Mouse (Mus musculus): Measurements from ENCODE around the gene Cog3. TPM values are rescaled to one million over a fixed set of nuclear protein-coding genes. Genes with fewer than 3 reads are reported as not detected.
A peak's percentile ranks its signal among the peaks of the same experiment; 100 is the strongest.

Cog3 gene
- polyA plus RNA-seq, 1 experiment from 2014 or later = 19.2 TPM

GRCm38 (mm10) chr14:75751040-75751439, 3.3 kb downstream of the Cog3 start:
- Histone ChIP-seq H3K27ac (replicated peaks) (no peak overlapping the region), H3K4me1 (peaks cover 31% of the 10 kb centered on the region), H3K36me3 (peaks cover 12% of the 10 kb centered on the region), H3K27me3 (ENCODE audit: low read depth, poor library complexity, severe bottlenecking) (peaks cover 3% of the 10 kb centered on the region; the same call in 1 of the 2 replicates), H3K4me3 (no peak overlapping the region), H3K9me3 (replicated peaks) (no peaks in the 10 kb centered on the region)
- WGBS = 86% methylated on average over 4 of the region's 4 CpGs
- no peak for DNase-seq (ENCODE audit: low spot score)

DNA sequence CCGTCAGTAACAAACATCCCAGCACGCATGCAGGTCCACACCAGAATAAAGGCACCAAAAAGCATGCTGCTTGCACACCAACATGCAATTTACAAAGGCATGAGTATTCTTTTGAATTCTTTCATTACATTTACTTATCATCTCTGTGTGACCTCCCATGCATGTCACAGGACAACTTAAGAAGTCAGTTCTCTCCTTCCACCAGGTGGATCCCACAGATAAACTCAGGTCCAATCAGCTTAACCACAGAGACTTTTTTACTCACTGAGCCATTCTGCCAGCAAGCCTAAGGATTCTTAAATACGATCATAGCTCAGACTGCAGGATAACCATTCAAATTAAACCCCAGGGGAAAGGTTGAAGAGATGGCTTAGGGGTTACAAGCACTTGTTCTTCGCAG, 5.2 kb downstream of the Cog3 start:
- no peaks in the 10 kb centered on the region for H3K9me3 ChIP-seq (replicated peaks)
- H3K27me3 ChIP-seq (ENCODE audit: low read depth, poor library complexity, severe bottlenecking) = no peaks in the 10 kb centered on the region
- WGBS = 93% methylated on average over 4 of the region's 4 CpGs
- H3K4me3 ChIP-seq = no peak overlapping the region
- H3K36me3 ChIP-seq = peaks cover 26% of the 10 kb centered on the region
- H3K27ac ChIP-seq (replicated peaks) = no peak overlapping the region
- DNase-seq (ENCODE audit: low spot score) = no peak
- peaks cover 31% of the 10 kb centered on the region for H3K4me1 ChIP-seq

DNA sequence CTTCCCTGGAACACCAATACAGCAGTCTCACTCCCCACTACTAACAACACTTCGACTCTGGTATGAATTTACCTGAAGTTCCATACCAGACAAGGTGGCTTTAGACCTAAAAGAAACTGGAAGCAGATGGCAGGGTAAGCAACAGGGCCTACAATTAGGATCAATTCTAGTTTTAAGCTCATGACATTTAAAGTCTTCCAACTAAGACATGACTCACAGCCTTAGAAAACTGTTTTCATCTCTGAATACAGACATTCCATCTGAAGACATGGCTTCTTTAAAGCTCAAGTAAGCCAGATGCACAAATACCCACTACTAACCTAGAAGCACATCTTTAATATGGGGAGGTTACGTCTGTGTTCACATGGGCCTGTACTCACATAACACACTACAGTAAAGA, 6.4 kb downstream of the Cog3 start:
- Histone ChIP-seq H3K36me3 (peaks cover 29% of the 10 kb centered on the region), H3K4me1 (peaks cover 20% of the 10 kb centered on the region), H3K27me3 (ENCODE audit: low read depth, poor library complexity, severe bottlenecking) (no peaks in the 10 kb centered on the region), H3K4me3 (no peak overlapping the region), H3K27ac (replicated peaks) (no peak overlapping the region), H3K9me3 (replicated peaks) (no peaks in the 10 kb centered on the region)
- WGBS = 90% methylated on average over 2 of the region's 2 CpGs
- no peak for DNase-seq (ENCODE audit: low spot score)

DNA sequence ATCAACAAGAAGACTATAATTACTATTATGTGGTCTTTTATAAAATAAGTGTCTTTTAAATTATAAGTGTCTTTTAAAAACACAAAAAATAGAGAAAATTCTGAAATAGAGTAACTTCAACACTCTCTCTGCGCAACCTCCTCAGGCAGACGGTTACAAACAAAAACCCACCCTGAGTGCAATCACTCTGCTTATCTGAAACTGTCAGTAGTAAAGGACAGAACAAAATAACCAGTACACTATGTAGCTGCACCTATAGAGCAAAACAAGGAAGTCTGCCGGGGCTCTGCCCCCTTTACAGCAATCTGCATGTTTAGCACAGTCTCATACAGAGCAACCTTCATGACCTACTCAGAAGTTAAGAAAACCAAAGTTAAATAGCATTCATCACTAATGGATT, 12.4 kb downstream of the Cog3 start:
- H3K9me3 ChIP-seq (replicated peaks) = no peaks in the 10 kb centered on the region
- DNase-seq (ENCODE audit: low spot score) = no peak
- no peak overlapping the region for H3K4me3 ChIP-seq
- WGBS = 92% methylated on average over 3 of the region's 3 CpGs
- H3K27me3 ChIP-seq (ENCODE audit: low read depth, poor library complexity, severe bottlenecking) = no peaks in the 10 kb centered on the region
- no peak overlapping the region for H3K27ac ChIP-seq (replicated peaks)
- H3K36me3 ChIP-seq = peaks cover 71% of the 10 kb centered on the region
- no peaks in the 10 kb centered on the region for H3K4me1 ChIP-seq

GRCm38 (mm10) chr14:75735597-75735996, 18.7 kb downstream of the Cog3 start:
- H3K4me3 ChIP-seq = no peak overlapping the region
- WGBS = 91% methylated on average over 3 of the region's 3 CpGs
- H3K4me1 ChIP-seq = no peaks in the 10 kb centered on the region
- H3K27ac ChIP-seq (replicated peaks) = no peak overlapping the region
- H3K36me3 ChIP-seq = peaks cover 95% of the 10 kb centered on the region
- H3K9me3 ChIP-seq (replicated peaks) = no peaks in the 10 kb centered on the region
- H3K27me3 ChIP-seq (ENCODE audit: low read depth, poor library complexity, severe bottlenecking) = no peaks in the 10 kb centered on the region
- DNase-seq (ENCODE audit: low spot score) = no peak

DNA sequence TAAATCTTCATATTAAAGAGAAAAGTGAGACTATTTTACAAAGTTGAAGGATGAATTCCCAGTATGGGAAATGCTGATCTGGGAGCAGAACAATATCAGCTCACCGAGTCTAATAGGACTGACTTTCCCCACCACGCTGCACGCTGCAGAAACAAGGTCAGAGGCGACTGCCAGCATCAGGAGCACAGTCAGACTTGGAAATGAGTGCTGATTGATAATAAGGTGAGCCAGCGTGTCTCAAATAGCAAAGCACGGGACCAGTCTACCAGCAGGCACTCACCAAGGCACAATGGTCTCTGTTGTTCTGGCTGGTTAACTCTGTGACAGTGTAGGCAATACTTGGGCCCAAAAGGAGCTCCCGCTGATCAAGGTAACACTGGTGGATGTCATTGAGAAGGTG, 21.7 kb downstream of the Cog3 start:
- no peak for DNase-seq (ENCODE audit: low spot score)
- WGBS = 94% methylated on average over 7 of the region's 7 CpGs
- H3K27ac ChIP-seq (replicated peaks) = no peak overlapping the region
- no peaks in the 10 kb centered on the region for H3K27me3 ChIP-seq (ENCODE audit: low read depth, poor library complexity, severe bottlenecking)
- H3K36me3 ChIP-seq = peaks cover 99% of the 10 kb centered on the region
- no peaks in the 10 kb centered on the region for H3K4me1 ChIP-seq
- H3K9me3 ChIP-seq (replicated peaks) = no peaks in the 10 kb centered on the region
- no peak overlapping the region for H3K4me3 ChIP-seq

DNA sequence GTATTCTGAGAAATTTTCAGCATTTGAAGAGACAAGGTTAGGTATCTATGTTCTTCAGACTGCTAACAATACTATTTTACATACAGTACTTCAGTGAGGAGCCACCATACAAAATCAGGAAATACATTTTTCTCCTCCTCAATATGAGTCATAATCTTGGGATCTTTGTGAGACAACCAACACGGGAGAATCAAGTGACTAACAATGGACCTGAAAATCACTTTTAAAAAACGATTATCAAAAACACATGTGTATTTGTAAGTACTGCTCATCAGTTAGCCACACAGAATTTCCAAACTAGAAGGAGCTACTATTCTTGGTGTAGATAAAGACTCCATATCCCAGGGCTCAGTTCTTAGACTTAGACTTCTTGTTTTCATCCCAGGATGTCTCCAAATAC, 23.0 kb downstream of the Cog3 start:
- no peak overlapping the region for H3K27ac ChIP-seq (replicated peaks)
- H3K36me3 ChIP-seq = peaks cover 99% of the 10 kb centered on the region
- WGBS = 91% methylated on average over 2 of the region's 2 CpGs
- no peaks in the 10 kb centered on the region for H3K4me1 ChIP-seq
- H3K27me3 ChIP-seq (ENCODE audit: low read depth, poor library complexity, severe bottlenecking) = no peaks in the 10 kb centered on the region
- H3K9me3 ChIP-seq (replicated peaks) = no peaks in the 10 kb centered on the region
- H3K4me3 ChIP-seq = no peak overlapping the region
- no peak for DNase-seq (ENCODE audit: low spot score)

GRCm38 (mm10) chr14:75728111-75728510, 26.2 kb downstream of the Cog3 start:
- H3K9me3 ChIP-seq (replicated peaks) = no peaks in the 10 kb centered on the region
- no peaks in the 10 kb centered on the region for H3K4me1 ChIP-seq
- DNase-seq (ENCODE audit: low spot score) = no peak
- peaks cover 91% of the 10 kb centered on the region for H3K36me3 ChIP-seq
- H3K27me3 ChIP-seq (ENCODE audit: low read depth, poor library complexity, severe bottlenecking) = no peaks in the 10 kb centered on the region
- no peak overlapping the region for H3K4me3 ChIP-seq
- H3K27ac ChIP-seq (replicated peaks) = no peak overlapping the region
- 92% methylated on average over 5 of the region's 5 CpGs for WGBS

DNA sequence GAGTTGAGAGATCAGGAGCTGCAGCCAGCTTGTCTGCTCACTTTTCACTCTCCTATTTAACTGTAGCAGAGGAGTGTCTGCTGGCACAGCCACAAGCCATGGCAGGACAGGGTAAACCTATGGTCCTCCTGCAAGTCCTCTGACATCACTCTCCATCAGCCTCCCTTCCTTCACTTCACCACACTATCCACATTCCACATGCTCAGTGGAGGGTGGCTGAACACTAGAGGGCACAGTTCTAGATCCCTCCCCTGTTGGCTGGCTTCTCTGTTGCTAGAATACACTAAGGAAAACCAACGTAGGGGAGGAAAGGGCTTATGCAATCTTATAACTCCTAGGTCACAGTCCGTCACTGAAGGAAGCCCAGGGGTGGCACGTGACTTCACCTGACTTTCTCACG, 27.3 kb downstream of the Cog3 start:
- Histone ChIP-seq H3K27ac (replicated peaks) (no peak overlapping the region), H3K27me3 (ENCODE audit: low read depth, poor library complexity, severe bottlenecking) (no peaks in the 10 kb centered on the region), H3K36me3 (peaks cover 86% of the 10 kb centered on the region), H3K4me3 (no peak overlapping the region), H3K4me1 (no peaks in the 10 kb centered on the region), H3K9me3 (replicated peaks) (no peaks in the 10 kb centered on the region)
- 87% methylated on average over 4 of the region's 4 CpGs for WGBS
- DNase-seq (ENCODE audit: low spot score) = no peak

GRCm38 (mm10) chr14:75722816-75723215, 31.5 kb downstream of the Cog3 start:
- no peaks in the 10 kb centered on the region for H3K4me1 ChIP-seq
- no peak for DNase-seq (ENCODE audit: low spot score)
- H3K4me3 ChIP-seq = no peak overlapping the region
- H3K9me3 ChIP-seq (replicated peaks) = no peaks in the 10 kb centered on the region
- H3K27ac ChIP-seq (replicated peaks) = no peak overlapping the region
- peaks cover 85% of the 10 kb centered on the region for H3K36me3 ChIP-seq
- H3K27me3 ChIP-seq (ENCODE audit: low read depth, poor library complexity, severe bottlenecking) = no peaks in the 10 kb centered on the region
- WGBS = 98% methylated on average over 2 of the region's 2 CpGs

DNA sequence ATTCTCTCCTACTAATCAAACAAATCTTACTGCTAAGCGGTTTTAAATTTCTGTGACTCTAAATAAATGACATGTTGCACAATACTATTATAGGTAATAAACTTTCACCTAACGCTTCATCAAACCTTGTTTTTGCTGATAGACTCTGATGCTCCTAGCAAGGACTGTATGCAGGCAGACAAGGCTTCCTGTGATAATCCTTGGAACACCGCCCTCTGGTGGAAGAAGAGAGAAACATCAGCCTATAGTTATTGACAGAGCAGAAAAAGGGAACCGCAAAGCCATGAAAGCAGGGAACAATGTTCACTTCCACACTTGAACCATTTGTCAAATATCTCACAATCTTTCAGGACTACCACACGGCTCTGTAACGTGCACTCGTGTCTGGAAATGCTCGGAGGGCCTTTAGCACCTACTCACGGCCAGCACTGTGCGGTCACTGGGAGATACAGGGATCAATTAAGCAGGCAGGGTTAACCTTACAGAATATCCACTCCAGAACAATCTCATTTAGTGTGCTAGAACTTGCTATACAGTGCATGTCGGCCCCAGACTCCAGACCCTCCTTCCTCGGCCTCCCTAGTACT, 32.2 kb downstream of the Cog3 start:
- no peaks in the 10 kb centered on the region for H3K9me3 ChIP-seq (replicated peaks)
- 62% methylated on average over 12 of the region's 12 CpGs for WGBS
- H3K4me1 ChIP-seq = no peaks in the 10 kb centered on the region
- H3K36me3 ChIP-seq = peaks cover 85% of the 10 kb centered on the region
- H3K27ac ChIP-seq (replicated peaks) = no peak overlapping the region
- H3K4me3 ChIP-seq = no peak overlapping the region
- H3K27me3 ChIP-seq (ENCODE audit: low read depth, poor library complexity, severe bottlenecking) = no peaks in the 10 kb centered on the region
- DNase-seq (ENCODE audit: low spot score) = peak; percentile 42

- Histone ChIP-seq H3K4me3 (no peak overlapping the region), H3K9me3 (replicated peaks) (no peaks in the 10 kb centered on the region), H3K27ac (replicated peaks) (no peak overlapping the region), H3K36me3 (peaks cover 88% of the 10 kb centered on the region), H3K4me1 (no peaks in the 10 kb centered on the region), H3K27me3 (ENCODE audit: low read depth, poor library complexity, severe bottlenecking) (no peaks in the 10 kb centered on the region)
- DNase-seq (ENCODE audit: low spot score) = no peak
- WGBS = 95% methylated on average over 5 of the region's 5 CpGs
Measured at GRCm38 (mm10) chr14:75720121-75720520, 34.2 kb downstream of the Cog3 start.

GRCm38 (mm10) chr14:75716410-75716809, 37.9 kb downstream of the Cog3 start:
- peaks cover 96% of the 10 kb centered on the region for H3K36me3 ChIP-seq
- DNase-seq (ENCODE audit: low spot score) = no peak

DNA sequence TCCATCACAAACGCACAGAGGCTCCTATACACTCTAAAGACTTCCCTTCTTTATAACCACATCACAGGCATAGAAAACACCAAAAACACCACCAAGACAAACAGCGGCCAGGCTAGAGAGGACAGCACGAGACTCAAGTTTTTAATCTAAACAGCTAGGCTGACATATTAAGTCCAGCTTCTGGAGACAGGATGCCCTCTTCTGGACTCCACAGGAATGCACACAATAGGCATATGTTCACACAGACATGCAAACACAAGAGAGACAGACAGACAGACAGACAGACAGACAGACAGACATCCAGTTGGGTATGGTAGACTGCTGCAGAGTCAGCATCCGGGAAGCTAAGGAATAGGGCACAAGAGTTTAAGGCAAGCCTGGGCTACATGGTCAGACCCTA, 40.7 kb downstream of the Cog3 start:
- Histone ChIP-seq H3K4me3 (no peak overlapping the region), H3K9me3 (replicated peaks) (no peaks in the 10 kb centered on the region), H3K27me3 (ENCODE audit: low read depth, poor library complexity, severe bottlenecking) (no peaks in the 10 kb centered on the region), H3K4me1 (no peaks in the 10 kb centered on the region), H3K27ac (replicated peaks) (no peak overlapping the region), H3K36me3 (peaks cover 91% of the 10 kb centered on the region)
- DNase-seq (ENCODE audit: low spot score) = no peak
- WGBS = 87% methylated on average over 4 of the region's 4 CpGs

More at GRCm38 (mm10) chr14:75716410-75716809, 37.9 kb downstream of the Cog3 start:
- Histone ChIP-seq H3K4me3 (no peak overlapping the region), H3K27ac (replicated peaks) (no peak overlapping the region), H3K4me1 (no peaks in the 10 kb centered on the region), H3K9me3 (replicated peaks) (no peaks in the 10 kb centered on the region), H3K27me3 (ENCODE audit: low read depth, poor library complexity, severe bottlenecking) (no peaks in the 10 kb centered on the region)
- 94% methylated on average over 4 of the region's 4 CpGs for WGBS

Data from midbrain, embryonic 10.5 days (tissue).